Mouse (Mus musculus) midbrain, embryonic 12.5 days (tissue): ENCODE measurements around the gene Gan. TPM values are rescaled to one million over a fixed set of nuclear protein-coding genes. Genes with fewer than 3 reads are reported as not detected.

Experiments used
- ATAC-seq: fragments of 200-750 bp; cut with Nextera tagmentation; 2 replicates; pipeline ENCODE4 v1.8.0; 2017; ENCODE audit warnings: low read depth, moderate TSS enrichment, moderate library complexity; ENCODE audit not compliant: low FRiP score
- H3K27ac ChIP-seq: fragments of 300-500 bp; sonication (generic); replicated peaks from 2 replicates; pipeline ENCODE4 v1.5.1; 2016; ENCODE audit warnings: mild to moderate bottlenecking
- H3K27me3 ChIP-seq: fragments of 300-500 bp; sonication (generic); 2 replicates; pipeline ENCODE4 v1.6.1; 2016; ENCODE audit warnings: mild to moderate bottlenecking
- H3K36me3 ChIP-seq: fragments of 300-500 bp; sonication (generic); 2 replicates; pipeline ENCODE4 v1.6.1; 2016
- H3K4me1 ChIP-seq: fragments of 300-500 bp; sonication (generic); 2 replicates; pipeline ENCODE4 v1.6.1; 2016
- H3K4me2 ChIP-seq: fragments of 300-500 bp; sonication (generic); replicated peaks from 2 replicates; pipeline ENCODE4 v1.6.1; 2016; ENCODE audit warnings: mild to moderate bottlenecking, moderate library complexity
- H3K4me3 ChIP-seq: fragments of 300-500 bp; sonication (generic); 2 replicates; pipeline ENCODE4 v1.5.1; 2016; ENCODE audit warnings: mild to moderate bottlenecking
- H3K9ac ChIP-seq: fragments of 300-500 bp; sonication (generic); replicated peaks from 2 replicates; pipeline ENCODE4 v1.6.1; 2016; ENCODE audit warnings: mild to moderate bottlenecking, moderate library complexity
- H3K9me3 ChIP-seq: fragments of 300-500 bp; sonication (generic); 2 replicates; pipeline ENCODE4 v1.6.1; 2016; ENCODE audit warnings: mild to moderate bottlenecking
- WGBS: fragments of 180-500 bp; shearing (Covaris S2); methylation state at CpG from one replicate; pipeline ENCODE4 v1.1.7; 2016; 5-methylcytosine and 5-hydroxymethylcytosine counted together
- polyA plus RNA-seq: library from polyadenylated mRNA; unstranded; fragments of >200 nt; fragmentation: Nextera tagmentation; extraction: Ambion mirVana; gene quantifications from 2 replicates; pipeline ENCODE4 v1.2.1, GENCODE M21; 2016

Gan gene
- polyA plus RNA-seq, 1 experiment from 2014 or later: 3.2 TPM

DNA sequence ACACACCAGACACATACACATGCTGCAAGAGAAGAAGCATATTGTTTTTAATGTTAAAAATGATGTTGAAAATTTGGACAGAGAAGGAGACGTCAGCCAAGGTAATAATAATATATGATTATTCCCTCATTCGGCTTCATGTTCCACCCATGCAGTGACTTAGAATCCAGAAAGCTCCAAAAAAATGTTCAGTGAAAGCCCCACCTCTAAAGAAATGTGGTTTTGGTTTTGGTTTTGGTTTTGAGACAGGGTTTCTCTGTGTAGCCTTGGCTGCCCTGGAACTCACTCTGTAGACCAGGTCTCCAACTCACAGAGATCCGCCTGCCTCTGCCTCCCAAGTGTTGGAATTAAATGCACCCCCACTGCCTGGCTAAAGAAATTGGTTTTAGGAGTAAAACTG lies 32.1 kb upstream of the Gan start:
- no peak overlapping the region for H3K9ac ChIP-seq
- WGBS: 93% methylated on average over 3 of the region's 3 CpGs
- H3K27me3 ChIP-seq: no peaks in the 10 kb centered on the region
- no peak overlapping the region for H3K4me3 ChIP-seq
- H3K36me3 ChIP-seq: no peaks in the 10 kb centered on the region
- no peaks in the 10 kb centered on the region for H3K4me1 ChIP-seq
- no peak overlapping the region for H3K4me2 ChIP-seq
- no peak overlapping the region for H3K27ac ChIP-seq
- no peaks in the 10 kb centered on the region for H3K9me3 ChIP-seq
- no peak for ATAC-seq

- H3K27ac ChIP-seq: no peak overlapping the region
- no peak overlapping the region for H3K4me2 ChIP-seq
- no peak overlapping the region for H3K9ac ChIP-seq
- H3K9me3 ChIP-seq: no peaks in the 10 kb centered on the region
- H3K36me3 ChIP-seq: no peaks in the 10 kb centered on the region
- H3K4me3 ChIP-seq: no peak overlapping the region
- no peaks in the 10 kb centered on the region for H3K4me1 ChIP-seq
- no peaks in the 10 kb centered on the region for H3K27me3 ChIP-seq
- no peak for ATAC-seq
- WGBS: 98% methylated on average over 3 of the region's 3 CpGs
These were observed 31.5 kb upstream of the Gan start for GRCm38 (mm10) chr8:117126411-117126810.

DNA sequence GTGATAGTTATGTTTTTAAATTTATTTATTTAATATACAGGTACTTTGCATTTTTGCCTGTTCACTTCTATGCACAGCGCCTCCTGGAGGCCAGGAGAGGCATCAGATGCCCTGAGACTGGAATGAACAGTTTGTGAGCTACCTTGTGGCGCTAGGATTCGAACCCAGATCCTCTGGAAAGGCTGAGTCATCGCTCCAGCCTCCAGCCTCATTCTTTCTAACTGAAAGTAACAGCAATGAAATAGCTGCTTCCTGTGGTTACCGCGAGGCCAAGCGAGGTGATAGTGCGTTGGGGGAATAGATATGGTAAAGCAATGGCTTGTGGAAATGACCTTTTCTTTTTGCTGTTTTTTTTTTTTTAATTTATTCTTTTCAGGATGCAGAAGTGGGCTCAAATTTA lies 30.9 kb upstream of the Gan start:
- Histone ChIP-seq H3K4me1 (no peaks in the 10 kb centered on the region), H3K4me3 (no peak overlapping the region), H3K4me2 (no peak overlapping the region), H3K9ac (no peak overlapping the region), H3K27me3 (no peaks in the 10 kb centered on the region), H3K27ac (no peak overlapping the region), H3K36me3 (no peaks in the 10 kb centered on the region), H3K9me3 (no peaks in the 10 kb centered on the region)
- no peak for ATAC-seq
- 87% methylated on average over 8 of the region's 8 CpGs for WGBS

DNA sequence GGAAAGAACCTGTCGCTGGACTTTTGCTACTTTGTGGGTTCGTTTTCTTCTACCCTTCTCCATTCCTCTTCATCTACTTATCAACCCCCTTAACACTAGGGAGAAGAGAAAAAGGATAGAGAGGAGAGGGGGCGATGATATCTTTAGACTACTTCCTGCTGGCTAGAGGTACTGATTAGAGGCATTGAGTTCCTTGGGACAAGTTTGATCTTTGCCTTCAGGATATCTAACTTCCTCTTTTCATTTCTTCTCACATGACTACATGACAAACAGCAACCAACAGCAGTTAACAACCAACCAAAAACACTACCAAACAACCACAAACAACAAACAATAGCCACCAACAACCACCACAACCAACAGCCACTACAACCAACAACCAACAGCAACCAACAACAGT lies 24.2 kb upstream of the Gan start:
- 83% methylated on average over 3 of the region's 3 CpGs for WGBS
- no peak overlapping the region for H3K27ac ChIP-seq
- ATAC-seq: no peak
- H3K4me2 ChIP-seq: no peak overlapping the region
- no peak overlapping the region for H3K9ac ChIP-seq
- no peak overlapping the region for H3K4me3 ChIP-seq
- no peaks in the 10 kb centered on the region for H3K36me3 ChIP-seq
- no peaks in the 10 kb centered on the region for H3K9me3 ChIP-seq
- no peaks in the 10 kb centered on the region for H3K4me1 ChIP-seq
- no peaks in the 10 kb centered on the region for H3K27me3 ChIP-seq

DNA sequence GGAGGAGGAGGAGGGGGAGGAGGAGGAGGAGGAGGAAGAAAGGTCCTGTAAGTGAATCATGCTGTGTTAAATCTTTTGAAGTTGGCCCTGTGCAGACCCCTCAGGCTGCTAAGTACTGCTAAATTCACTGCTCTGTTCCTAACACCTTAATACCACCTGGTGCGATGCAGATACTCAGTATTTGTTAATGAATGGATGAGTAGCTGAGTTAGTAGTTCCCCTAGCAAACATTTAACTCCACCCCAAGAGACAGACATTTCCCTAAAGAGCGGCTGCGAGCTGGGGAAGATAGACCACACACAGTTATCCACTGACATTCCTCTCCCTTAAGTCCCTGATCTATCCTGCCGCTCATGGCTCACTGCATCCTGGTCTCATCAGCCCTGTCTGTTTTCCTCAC lies 21.6 kb upstream of the Gan start:
- WGBS: 15% methylated on average over 4 of the region's 4 CpGs
- no peak overlapping the region for H3K9ac ChIP-seq

GRCm38 (mm10) chr8:117136763-117137162 lies 21.2 kb upstream of the Gan start:
- Histone ChIP-seq H3K27ac (no peak overlapping the region), H3K9me3 (no peaks in the 10 kb centered on the region), H3K4me3 (no peak overlapping the region), H3K36me3 (no peaks in the 10 kb centered on the region), H3K9ac (no peak overlapping the region), H3K4me1 (no peaks in the 10 kb centered on the region), H3K27me3 (no peaks in the 10 kb centered on the region), H3K4me2 (no peak overlapping the region)
- WGBS: 65% methylated on average over 2 of the region's 2 CpGs
- ATAC-seq: no peak

More for the DNA sequence above, 21.6 kb upstream of the Gan start:
- Histone ChIP-seq H3K9me3 (no peaks in the 10 kb centered on the region), H3K4me3 (no peak overlapping the region), H3K27ac (no peak overlapping the region), H3K27me3 (no peaks in the 10 kb centered on the region), H3K36me3 (no peaks in the 10 kb centered on the region), H3K4me1 (no peaks in the 10 kb centered on the region), H3K4me2 (no peak overlapping the region)
- no peak for ATAC-seq

DNA sequence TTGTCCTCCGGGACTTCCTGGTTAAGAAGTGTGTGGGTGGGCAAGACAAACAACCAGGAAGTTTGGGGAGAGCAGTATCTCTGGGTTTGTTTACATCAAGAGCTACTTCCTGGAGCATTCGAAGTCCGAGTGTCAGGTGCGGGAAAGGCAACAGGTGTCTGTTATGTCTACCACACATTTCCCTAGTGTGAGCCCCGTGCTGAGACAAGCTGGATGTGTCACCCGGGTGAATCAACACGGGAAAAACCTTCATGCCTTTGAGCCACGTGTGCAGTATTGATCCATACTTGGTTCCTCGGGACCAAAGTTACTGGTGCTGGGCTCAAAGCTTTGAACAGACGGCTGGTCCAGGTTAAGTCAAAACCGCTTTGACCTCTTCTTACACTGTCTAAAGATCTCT lies 20.6 kb upstream of the Gan start:
- no peak overlapping the region for H3K4me3 ChIP-seq
- H3K9ac ChIP-seq: no peak overlapping the region
- H3K27ac ChIP-seq: no peak overlapping the region
- ATAC-seq: no peak
- no peaks in the 10 kb centered on the region for H3K36me3 ChIP-seq
- WGBS: 80% methylated on average over 11 of the region's 11 CpGs
- no peaks in the 10 kb centered on the region for H3K4me1 ChIP-seq
- H3K27me3 ChIP-seq: no peaks in the 10 kb centered on the region
- H3K4me2 ChIP-seq: no peak overlapping the region
- no peaks in the 10 kb centered on the region for H3K9me3 ChIP-seq

DNA sequence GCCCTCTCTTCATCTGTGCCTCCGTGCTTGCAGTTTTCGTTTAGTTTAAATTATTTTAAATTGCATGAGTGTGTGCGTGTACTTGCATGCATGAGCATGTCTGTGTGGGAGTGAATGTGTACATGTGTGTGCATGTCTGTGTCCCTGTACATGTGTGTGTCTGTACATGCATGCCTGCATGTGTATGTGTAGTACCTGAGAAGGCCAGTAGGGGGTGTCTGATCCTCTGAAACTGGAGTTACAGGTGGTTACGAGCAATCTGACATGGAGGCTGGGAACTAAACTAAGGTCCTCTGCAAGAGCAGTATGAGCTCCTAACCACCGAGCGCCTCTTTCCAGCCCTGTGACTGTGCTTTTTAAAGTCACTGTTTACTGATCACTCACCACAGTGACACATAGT lies 9.4 kb upstream of the Gan start:
- no peak for ATAC-seq
- H3K36me3 ChIP-seq: no peaks in the 10 kb centered on the region

GRCm38 (mm10) chr8:117156149-117156548 lies 1.8 kb upstream of the Gan start:
- Histone ChIP-seq H3K36me3 (no peaks in the 10 kb centered on the region), H3K4me2 (peak overlapping the region; percentile 97; the same call in 1 of the 2 replicates), H3K27ac (no peak overlapping the region), H3K4me1 (peaks cover 36% of the 10 kb centered on the region), H3K9me3 (no peaks in the 10 kb centered on the region), H3K4me3 (no peak overlapping the region), H3K27me3 (no peaks in the 10 kb centered on the region), H3K9ac (no peak overlapping the region)
- 93% methylated on average over 4 of the region's 4 CpGs for WGBS
- no peak for ATAC-seq

More for the DNA sequence above, 9.4 kb upstream of the Gan start:
- no peak overlapping the region for H3K9ac ChIP-seq
- H3K27ac ChIP-seq: no peak overlapping the region
- no peaks in the 10 kb centered on the region for H3K9me3 ChIP-seq
- no peak overlapping the region for H3K4me2 ChIP-seq
- no peak overlapping the region for H3K4me3 ChIP-seq
- no peaks in the 10 kb centered on the region for H3K4me1 ChIP-seq
- H3K27me3 ChIP-seq: no peaks in the 10 kb centered on the region
- WGBS: 95% methylated on average over 6 of the region's 6 CpGs

DNA sequence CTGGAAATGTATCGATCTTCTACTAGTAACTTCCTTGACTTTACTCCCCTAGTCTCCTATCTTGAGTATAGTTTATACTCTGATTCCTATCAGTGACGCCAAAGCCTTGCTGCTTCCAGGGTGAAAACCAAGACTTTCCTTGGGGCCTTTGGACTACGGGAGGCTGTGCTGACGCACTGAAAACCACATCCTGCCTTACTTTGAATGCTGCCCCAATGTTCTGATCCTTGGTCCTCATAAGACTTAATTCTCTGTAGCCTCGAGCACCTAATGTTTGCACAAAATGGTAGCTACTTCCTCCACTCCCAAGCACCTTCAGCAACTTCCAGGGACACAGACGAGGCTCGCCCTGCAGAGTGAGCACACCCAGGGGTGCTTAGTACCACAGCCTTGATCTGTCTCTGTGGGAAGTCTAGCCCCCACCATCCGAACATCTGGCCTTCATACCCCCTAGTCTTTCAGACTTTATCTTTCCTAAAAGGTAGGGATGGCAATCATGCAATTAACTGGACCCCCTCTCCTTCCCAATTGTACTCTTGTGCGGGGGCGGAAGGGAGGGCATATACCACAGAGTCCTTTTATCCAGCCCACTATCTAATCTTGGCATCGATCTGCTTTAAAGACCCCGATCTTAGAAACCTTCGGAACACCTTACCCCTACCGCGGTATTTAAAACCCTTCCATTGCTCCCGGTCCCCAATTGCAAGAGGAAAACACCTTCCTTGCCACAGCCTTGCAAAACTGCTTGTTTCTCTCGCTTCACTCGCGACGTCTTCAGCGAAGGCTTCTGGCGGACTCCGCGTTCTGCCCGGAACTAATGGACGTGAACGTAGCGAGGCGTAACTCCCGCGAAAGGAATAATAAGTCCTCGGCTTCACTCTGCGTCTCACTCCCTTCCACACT lies 818 bp upstream of the Gan start:
- Histone ChIP-seq H3K4me2 (peak overlapping the region; percentile 97), H3K27me3 (no peaks in the 10 kb centered on the region), H3K4me1 (peaks cover 36% of the 10 kb centered on the region), H3K4me3 (peak overlapping the region; percentile 92), H3K36me3 (no peaks in the 10 kb centered on the region), H3K9ac (peak overlapping the region; percentile 91), H3K27ac (peak overlapping the region; percentile 76), H3K9me3 (no peaks in the 10 kb centered on the region)
- WGBS: 11% methylated on average over 33 of the region's 33 CpGs
- peak; percentile 20; the same call in 1 of the 2 replicates for ATAC-seq

- Histone ChIP-seq H3K4me3 (peak overlapping the region; percentile 92), H3K4me1 (peaks cover 36% of the 10 kb centered on the region), H3K4me2 (peak overlapping the region; percentile 97), H3K27ac (peak overlapping the region; percentile 76), H3K9me3 (no peaks in the 10 kb centered on the region), H3K9ac (peak overlapping the region; percentile 91), H3K27me3 (no peaks in the 10 kb centered on the region), H3K36me3 (no peaks in the 10 kb centered on the region)
- ATAC-seq: peak; percentile 95
- whole genome bisulfite sequencing: under 1% methylated on average over 44 of the region's 45 CpGs
These were observed 205 bp upstream of the Gan start for GRCm38 (mm10) chr8:117157769-117158091.

DNA sequence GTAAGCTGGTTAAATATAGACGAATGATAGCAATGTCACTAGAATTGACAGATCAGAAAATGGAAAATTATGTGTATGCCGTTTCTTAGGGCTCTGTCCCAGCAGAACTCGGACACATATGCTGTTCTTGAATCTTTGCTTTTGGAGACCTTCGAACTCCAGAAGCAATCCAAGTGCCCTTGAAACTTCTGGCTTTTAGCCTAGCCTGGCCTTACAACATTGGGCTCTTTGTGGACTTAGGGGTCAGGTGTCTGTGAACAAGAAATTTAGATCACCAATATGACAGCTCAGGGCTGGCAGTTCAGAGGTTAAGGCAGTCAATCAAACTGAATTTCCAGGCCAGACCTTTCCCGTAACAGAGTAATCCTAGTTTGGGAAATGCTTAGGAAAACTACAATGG lies 1.1 kb downstream of the Gan start:
- WGBS: 66% methylated on average over 5 of the region's 5 CpGs
- Histone ChIP-seq H3K4me1 (peaks cover 36% of the 10 kb centered on the region), H3K27me3 (no peaks in the 10 kb centered on the region), H3K9ac (0 out of 2 replicates have a peak overlapping the region, but pooled peaks have one; percentile 20), H3K4me3 (peak overlapping the region; percentile 92), H3K27ac (no peak overlapping the region), H3K36me3 (no peaks in the 10 kb centered on the region), H3K9me3 (no peaks in the 10 kb centered on the region), H3K4me2 (peak overlapping the region; percentile 97)
- no peak for ATAC-seq
